Mouse (Mus musculus) thymus, postnatal 0 days (tissue): ENCODE data around the gene Fam184b. TPM values are rescaled to one million over a fixed set of nuclear protein-coding genes. Genes with fewer than 3 reads are reported as not detected.
"Not testable (repeated sequence)": the region's sequence is repeated elsewhere in the genome, so short reads cannot be mapped to it uniquely, and the experiment has no call there.

Experiments used
- DNase-seq: peaks from one replicate; pipeline ENCODE4 v3.0.0-alpha.2; 2015; ENCODE audit warnings: low spot score
- polyA plus RNA-seq: library from polyadenylated mRNA; unstranded; fragments of >200 nt; fragmentation: Nextera tagmentation; extraction: Ambion mirVana; gene quantifications from 2 replicates; pipeline ENCODE4 v1.2.1, GENCODE M21; 2015

Gene Fam184b
- 0.14 and 0.20 TPM in 2 replicates for polyA plus RNA-seq

DNA sequence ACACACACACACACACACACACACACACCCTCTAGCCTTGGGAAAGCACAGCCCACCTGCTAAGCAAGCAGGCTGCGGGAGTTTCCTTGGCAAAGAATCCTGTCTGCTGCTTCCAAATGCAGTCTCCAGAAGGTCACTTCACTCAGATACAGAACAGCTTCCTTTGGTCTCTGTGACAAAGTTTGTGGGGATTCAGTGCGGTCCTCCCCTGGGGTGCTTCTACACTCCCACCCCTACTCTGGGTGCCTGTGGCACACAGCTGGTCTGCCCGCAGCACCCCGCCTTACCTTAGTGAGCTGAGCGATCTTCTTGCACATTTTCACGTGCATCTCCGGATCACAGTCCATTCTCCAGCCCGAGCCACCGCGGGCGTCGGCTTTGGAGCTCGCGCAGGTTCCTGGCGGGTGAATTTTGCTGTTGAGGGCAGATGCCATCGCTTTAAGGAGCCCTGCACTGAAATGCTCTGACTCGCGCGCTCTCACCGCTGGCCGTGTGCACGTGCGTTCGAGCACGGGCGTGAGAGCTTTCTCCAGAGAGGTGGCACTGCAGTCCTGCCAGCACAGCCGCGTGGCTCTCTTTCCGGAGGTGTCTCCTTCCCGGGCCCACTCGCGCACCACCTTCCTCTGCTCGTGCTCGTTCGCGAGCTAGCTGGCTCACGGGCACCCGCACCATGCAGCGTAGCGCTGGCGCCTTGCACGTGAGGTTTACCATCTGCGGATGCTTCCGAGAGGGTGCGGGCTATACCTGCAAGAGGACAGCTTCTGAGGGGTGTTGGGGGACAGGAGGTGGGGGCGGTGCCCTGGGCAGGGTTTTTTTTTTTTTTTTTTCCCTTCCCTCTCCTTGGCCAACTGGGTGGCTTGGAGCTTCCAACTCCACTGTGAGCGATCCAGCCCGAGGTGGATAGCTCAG lies at the start of gene Fam184b:
Fam184b (minus strand) TSS at position 809 of the 909 bp plus-strand sequence.
- peak; percentile 57 for DNase-seq

DNA sequence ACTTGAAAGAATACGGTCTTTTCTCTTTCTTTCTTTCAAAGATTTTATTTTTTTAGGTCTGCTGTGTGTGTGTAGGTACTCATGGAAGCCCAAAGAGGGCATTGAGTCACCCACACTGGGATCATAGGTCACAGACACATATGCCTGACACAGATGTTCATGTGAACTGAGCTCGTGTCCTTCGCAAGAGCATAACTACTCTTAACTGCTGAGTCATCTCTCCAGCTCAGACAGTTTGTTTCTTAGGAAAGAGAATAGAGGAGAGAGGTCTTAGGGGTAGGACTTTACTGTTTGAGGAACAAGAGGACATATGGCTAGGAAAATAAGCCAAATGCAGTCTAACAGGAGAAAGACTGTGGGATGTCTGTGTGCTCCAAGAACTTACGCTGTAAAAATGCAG lies 49.7 kb upstream of the Fam184b start:
- DNase-seq: no peak

DNA sequence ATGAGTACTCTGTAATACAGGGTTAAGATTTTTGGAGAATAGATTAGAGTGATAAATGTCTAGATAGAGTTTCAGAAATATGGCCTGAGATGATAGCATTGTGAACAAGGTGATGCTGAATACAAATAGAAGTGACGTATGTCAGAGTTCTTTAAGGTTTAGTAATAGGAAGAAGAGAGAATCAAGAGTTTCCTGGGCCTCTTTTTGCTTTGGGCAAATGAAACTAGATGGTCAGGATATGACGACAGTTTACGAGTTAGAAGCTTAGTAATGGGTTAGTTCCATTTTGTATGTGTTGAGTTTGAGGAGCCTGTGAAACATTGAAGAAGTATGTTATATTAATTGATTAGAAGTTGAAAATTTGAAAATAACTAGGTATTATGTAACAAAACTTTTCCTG lies 46.8 kb upstream of the Fam184b start:
- DNase-seq: no peak

DNA sequence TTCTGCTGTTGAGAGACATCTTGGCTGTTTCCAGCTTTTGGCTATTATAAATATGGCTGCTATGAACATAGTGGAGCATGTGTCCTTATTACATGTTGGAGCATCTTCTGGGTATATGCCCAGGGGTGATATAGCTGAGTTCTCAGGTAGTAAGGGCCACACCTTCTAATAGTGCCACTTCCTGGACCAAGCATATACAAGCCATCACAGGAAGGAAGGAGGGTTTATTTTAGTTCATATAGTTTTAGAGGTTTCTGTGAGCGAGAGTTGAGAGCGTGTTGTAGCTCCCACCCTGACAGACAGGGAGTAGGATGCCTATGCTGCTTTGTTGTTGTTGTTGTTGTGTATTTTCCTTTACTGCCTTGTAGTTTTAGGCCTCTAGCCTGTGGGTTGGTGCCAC lies 45.8 kb upstream of the Fam184b start:
- DNase-seq: no peak

DNA sequence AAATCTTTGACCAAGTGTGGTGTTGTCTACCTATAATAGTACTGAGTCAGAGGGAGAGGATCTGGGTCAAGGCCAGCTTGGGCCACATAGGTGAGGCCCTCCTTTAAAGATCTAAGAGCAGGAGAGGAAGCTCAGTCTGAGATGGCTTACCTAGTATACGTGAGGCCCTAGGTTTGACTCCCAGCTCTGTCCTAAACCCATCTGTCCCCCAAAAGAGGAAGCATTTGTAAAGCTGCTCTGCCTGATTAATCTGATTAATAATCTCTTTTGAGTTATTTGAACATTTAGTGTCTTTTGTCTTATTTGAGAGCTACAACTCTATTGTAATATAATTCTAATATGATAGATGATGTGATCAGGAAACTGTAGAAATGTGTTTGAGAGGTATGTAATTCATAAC lies 44.0 kb upstream of the Fam184b start:
- no peak for DNase-seq

- no peak for DNase-seq
These were observed 40.5 kb upstream of the Fam184b start for GRCm38 (mm10) chr5:45679955-45680354.

- DNase-seq: no peak
These were observed 38.2 kb upstream of the Fam184b start for GRCm38 (mm10) chr5:45677639-45678038.

- DNase-seq: no peak
These were observed 35.6 kb upstream of the Fam184b start for GRCm38 (mm10) chr5:45675032-45675431.

GRCm38 (mm10) chr5:45670894-45671494 lies 31.6 kb upstream of the Fam184b start:
- DNase-seq: no peak

GRCm38 (mm10) chr5:45670280-45670670 lies 30.9 kb upstream of the Fam184b start:
- DNase-seq: no peak

GRCm38 (mm10) chr5:45669598-45670279 lies 30.3 kb upstream of the Fam184b start, which contains the start of gene Ncapg:
Gene Ncapg, plus strand, starts transcription at chr5:45669919.
- DNase-seq: peak; percentile 99

DNA sequence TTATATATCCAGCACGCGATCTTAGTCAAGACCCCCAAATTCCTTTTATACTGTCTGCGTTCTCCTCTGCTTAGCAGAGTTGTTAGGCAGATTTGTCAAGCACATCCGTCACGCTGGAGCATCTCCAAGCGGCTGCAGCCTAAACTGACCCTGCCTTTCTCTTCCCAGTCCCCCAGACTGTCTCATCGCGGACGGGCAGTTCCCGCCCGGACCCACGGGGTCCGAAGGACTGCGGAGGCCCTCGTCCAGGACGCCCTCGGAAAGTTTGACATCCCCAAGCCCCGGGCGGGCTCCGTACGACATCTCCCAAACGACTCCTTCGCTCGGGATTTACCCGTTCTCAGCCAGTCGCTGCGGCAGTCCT lies 29.8 kb upstream of the Fam184b start:
- DNase-seq: no peak

DNA sequence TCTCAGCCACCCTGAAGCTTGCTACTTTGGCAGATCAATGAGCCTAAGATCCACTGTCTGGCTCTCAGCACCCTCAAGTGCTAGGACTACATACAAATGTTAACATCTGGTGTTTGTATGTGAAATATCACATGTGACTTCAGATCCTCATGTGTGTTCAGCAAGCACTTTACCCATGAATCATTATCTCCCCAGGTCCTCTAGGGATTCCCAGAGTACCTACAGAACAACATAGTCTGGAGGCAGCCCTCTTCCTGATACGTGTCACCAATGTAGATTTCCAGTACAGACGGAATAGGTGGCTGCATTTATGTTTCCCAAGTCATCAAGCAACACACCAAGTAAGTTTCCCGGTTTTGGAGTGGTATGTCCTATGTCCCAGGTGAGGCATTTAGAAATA lies 29.4 kb upstream of the Fam184b start:
- DNase-seq: no peak

DNA sequence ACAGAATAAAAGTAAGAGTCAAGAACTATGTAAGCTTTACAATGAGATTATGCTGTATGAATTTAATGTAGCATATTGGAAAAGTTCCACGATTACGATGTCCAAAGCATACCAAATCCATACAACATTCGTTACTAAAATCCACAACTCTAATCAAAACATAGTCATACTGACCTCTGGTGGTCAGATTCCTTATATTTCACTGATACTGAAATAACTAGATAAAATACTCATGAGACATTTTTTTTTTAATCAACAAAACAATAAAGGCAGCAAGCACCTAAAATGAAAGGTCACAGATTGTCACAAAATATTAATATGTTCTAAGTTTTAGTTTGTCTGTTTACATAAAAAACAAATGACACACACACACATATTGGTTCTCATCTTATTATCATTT lies 28.9 kb upstream of the Fam184b start:
- DNase-seq: peak; percentile 3

DNA sequence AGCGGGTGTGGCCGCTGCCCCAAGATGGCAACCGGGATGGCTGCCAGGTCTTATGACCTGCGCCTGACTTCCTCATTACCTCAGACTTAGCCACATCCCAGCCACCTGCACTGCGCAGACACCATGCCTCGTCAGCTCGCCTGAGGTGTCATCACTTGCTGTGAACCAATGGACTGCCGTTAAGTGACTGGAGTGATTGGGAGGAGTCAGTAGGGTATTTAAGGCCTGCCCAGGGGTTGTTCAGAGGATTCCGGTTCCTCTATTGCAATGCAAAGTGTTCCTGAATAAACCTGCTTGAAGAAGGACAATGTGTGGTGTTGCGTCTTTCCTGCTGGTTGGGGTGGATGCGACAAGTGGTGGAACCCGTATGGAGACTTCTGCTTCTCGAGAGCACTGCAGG lies 19.0 kb upstream of the Fam184b start:
- DNase-seq: not testable (repeated sequence)

- no peak for DNase-seq
These were observed 11.8 kb upstream of the Fam184b start for GRCm38 (mm10) chr5:45651026-45651703.

- DNase-seq: no peak
These were observed 290 bp upstream of the Fam184b start for GRCm38 (mm10) chr5:45639715-45640092.

GRCm38 (mm10) chr5:45638378-45638777 lies 1.0 kb downstream of the Fam184b start:
- no peak for DNase-seq

DNA sequence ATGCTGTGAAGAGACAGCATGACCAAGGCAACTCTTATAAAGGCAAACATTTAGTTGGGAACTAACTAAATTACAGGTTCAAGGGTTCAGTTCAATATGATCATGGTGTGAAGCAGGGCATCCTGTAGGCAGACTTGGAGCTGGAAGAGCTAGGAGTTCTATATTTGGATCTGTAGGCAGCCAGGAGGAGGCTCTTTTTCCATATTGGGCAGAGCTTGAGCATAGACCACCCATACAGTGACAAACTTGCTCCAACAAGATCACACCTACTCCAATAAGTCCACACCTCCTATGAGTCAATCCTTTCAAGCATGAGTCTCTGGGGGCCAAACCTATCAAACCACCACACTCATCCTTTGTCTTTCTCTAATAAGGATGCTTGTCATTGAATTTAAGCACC lies 9.9 kb downstream of the Fam184b start:
- no peak for DNase-seq

DNA sequence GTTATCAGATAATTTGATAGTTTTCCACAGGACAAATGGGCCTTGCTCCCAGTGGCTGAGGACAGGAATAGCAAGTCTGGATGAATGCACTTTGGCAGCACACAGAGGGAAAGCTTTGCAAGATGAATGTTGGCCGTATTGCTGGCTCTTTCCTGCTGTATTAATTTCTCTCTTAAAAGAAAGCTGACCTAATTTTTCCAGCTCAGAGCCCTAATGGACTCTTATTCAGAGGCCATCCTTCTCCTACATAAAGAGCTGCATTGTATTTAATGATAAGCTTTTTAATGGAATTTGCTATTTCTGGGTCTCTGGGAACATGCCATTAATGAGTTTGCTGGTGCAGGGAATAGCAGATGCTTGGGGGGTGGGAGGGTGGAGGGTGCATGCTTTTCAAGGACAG lies 11.6 kb downstream of the Fam184b start:
- no peak for DNase-seq

DNA sequence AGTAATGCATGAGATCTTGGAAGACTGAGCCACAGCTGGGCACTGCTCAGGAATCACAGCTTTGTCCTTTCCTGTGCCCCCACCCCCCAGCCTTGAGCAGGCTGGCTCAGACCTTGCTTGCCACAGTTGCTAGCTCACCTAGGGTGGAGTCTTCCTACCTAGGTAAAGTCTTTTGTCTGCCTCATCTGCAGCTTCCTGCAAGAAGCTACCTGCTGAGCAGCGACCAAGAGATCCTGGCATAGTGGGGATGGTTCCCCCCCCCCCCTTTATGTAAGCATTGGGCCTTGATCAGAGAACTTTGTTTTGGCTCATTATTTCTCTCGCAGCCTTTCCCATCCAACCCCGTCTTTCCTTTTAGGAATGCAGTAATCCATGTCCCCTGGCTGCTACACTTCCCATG lies 17.9 kb downstream of the Fam184b start:
- DNase-seq: no peak

- DNase-seq: no peak
These were observed 40.4 kb downstream of the Fam184b start for GRCm38 (mm10) chr5:45599056-45599455.
